Mouse (Mus musculus) neural tube, embryonic 11.5 days (tissue): Measurements from ENCODE around the gene Rps7. TPM values are rescaled to one million over a fixed set of nuclear protein-coding genes. Genes with fewer than 3 reads are reported as not detected.

Source experiments
- ATAC-seq: fragments of 200-750 bp; cut with Nextera tagmentation; 2 replicates; pipeline ENCODE4 v1.8.0; 2017; ENCODE audit warnings: moderate number of reproducible peaks, mild to moderate bottlenecking, moderate TSS enrichment, moderate library complexity; ENCODE audit not compliant: insufficient read depth, low FRiP score, low TSS enrichment
- DNase-seq: peaks from one replicate; pipeline ENCODE4 v3.0.0-alpha.2; 2015; ENCODE audit warnings: low spot score
- H3K27ac ChIP-seq: fragments of 300-500 bp; sonication (generic); 2 replicates; pipeline ENCODE4 v1.5.1; 2014; ENCODE audit warnings: low read depth, mild to moderate bottlenecking, low read length
- H3K27me3 ChIP-seq: fragments of 300-500 bp; sonication (generic); 2 replicates; pipeline ENCODE4 v1.6.1; 2014; ENCODE audit warnings: mild to moderate bottlenecking, low read length, mixed read lengths; ENCODE audit not compliant: control insufficient read depth, insufficient read depth
- H3K36me3 ChIP-seq: fragments of 300-500 bp; sonication (generic); 2 replicates; pipeline ENCODE4 v1.6.1; 2014; ENCODE audit warnings: mild to moderate bottlenecking, low read length, moderate library complexity, mixed read lengths; ENCODE audit not compliant: control insufficient read depth, insufficient read depth
- H3K4me1 ChIP-seq: fragments of 300-500 bp; sonication (generic); 2 replicates; pipeline ENCODE4 v1.6.1; 2014; ENCODE audit warnings: low read length, mixed read lengths; ENCODE audit not compliant: control insufficient read depth, insufficient read depth
- H3K4me2 ChIP-seq: fragments of 300-500 bp; sonication (generic); 2 replicates; pipeline ENCODE4 v1.6.1; 2014; ENCODE audit warnings: low read depth, mild to moderate bottlenecking, moderate library complexity
- H3K4me3 ChIP-seq: fragments of 300-500 bp; sonication (generic); 2 replicates; pipeline ENCODE4 v1.5.1; 2014; ENCODE audit warnings: low read depth, low read length
- H3K9ac ChIP-seq: fragments of 300-500 bp; sonication (generic); 2 replicates; pipeline ENCODE4 v1.6.1; 2014; ENCODE audit warnings: mild to moderate bottlenecking, low read length
- H3K9me3 ChIP-seq: fragments of 300-500 bp; sonication (generic); 2 replicates; pipeline ENCODE4 v1.6.1; 2016; ENCODE audit warnings: low read length; ENCODE audit not compliant: control insufficient read depth
- WGBS: fragments of 180-500 bp; shearing (Covaris S2); extraction: QIAGEN DNeasy Blood & Tissue Kit; methylation state at CpG from one replicate; pipeline ENCODE4 v1.1.7; 2014; 5-methylcytosine and 5-hydroxymethylcytosine counted together
- polyA plus RNA-seq: library from polyadenylated mRNA; unstranded; fragments of >200 nt; fragmentation: Nextera tagmentation; extraction: Ambion mirVana; gene quantifications from 2 replicates; pipeline ENCODE4 v1.2.1, GENCODE M21; 2014

Gene Rps7
- polyA plus RNA-seq, 1 experiment from 2014 or later: 639 TPM

DNA sequence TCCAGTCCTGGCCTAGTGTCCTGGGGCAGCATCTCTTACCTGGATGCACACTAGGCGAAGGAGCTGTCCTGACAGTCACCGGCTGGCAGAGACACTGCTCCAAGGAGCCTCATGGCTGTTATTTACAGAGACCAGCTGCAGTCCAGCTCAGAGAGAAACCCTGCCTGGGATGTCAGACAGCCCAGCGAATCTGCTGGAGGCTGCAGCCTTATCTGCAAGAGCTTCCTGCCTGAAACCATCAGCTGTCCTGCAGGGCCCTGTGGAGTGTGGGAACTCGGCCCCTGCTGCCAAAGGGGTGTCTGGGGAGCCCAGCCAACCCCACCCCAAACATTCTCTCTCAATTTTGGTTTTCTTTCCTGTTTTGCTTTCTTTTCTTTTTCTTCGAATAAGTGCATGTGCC is 12.6 kb downstream of the Rps7 start, which contains the start of gene Colec11:
TSS of gene Colec11 (minus strand) at position 183 of the 400 bp plus-strand sequence.
- Histone ChIP-seq H3K27me3 (no peaks in the 10 kb centered on the region), H3K4me1 (0 out of 2 replicates have a peak, but pooled peaks cover 2% of the 10 kb centered on the region), H3K4me3 (no peak within 1 kb of the TSS), H3K27ac (no peak within 1 kb of the TSS), H3K4me2 (no peak within 1 kb of the TSS), H3K9ac (no peak within 1 kb of the TSS), H3K36me3 (no peaks in the 10 kb centered on the region), H3K9me3 (no peaks in the 10 kb centered on the region)
- ATAC-seq (no peak), DNase-seq (no peak)
- WGBS: 55% methylated on average over 5 of the region's 5 CpGs

DNA sequence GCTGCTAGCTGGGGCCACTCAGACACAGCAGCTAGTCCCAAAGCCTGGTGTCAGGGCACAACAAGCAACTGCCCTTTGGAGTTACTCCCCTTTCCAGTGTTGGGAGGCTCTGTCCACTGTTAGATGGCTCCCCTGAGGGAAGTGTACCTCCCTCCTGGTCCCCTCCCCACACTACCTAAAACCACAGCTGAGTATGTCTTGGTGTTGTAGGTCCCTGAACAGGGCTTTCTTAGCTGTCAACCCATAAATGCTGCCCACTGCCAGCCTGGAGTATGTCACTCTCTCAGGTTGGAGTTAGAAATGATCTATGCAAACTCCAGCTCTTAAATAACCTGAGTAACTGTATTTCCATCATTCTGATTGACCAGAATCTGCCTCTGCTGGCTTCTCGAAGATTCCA is 13.1 kb downstream of the Rps7 start:
- WGBS: 73% methylated on average over 1 of the region's 1 CpGs
- H3K4me1 ChIP-seq: 0 out of 2 replicates have a peak, but pooled peaks cover 2% of the 10 kb centered on the region
- no peak overlapping the region for H3K4me3 ChIP-seq
- H3K4me2 ChIP-seq: no peak overlapping the region
- no peak overlapping the region for H3K9ac ChIP-seq
- no peaks in the 10 kb centered on the region for H3K9me3 ChIP-seq
- no peaks in the 10 kb centered on the region for H3K27me3 ChIP-seq
- no peaks in the 10 kb centered on the region for H3K36me3 ChIP-seq
- H3K27ac ChIP-seq: no peak overlapping the region
- ATAC-seq (no peak), DNase-seq (no peak)

GRCm38 (mm10) chr12:28622167-28622532 is 13.6 kb downstream of the Rps7 start:
- 54% methylated on average over 5 of the region's 5 CpGs for WGBS
- H3K9ac ChIP-seq: no peak overlapping the region
- H3K9me3 ChIP-seq: no peaks in the 10 kb centered on the region
- H3K27me3 ChIP-seq: no peaks in the 10 kb centered on the region
- no peak overlapping the region for H3K27ac ChIP-seq
- DNase-seq (no peak), ATAC-seq (no peak)
- H3K36me3 ChIP-seq: no peaks in the 10 kb centered on the region
- H3K4me3 ChIP-seq: no peak overlapping the region
- no peak overlapping the region for H3K4me2 ChIP-seq
- H3K4me1 ChIP-seq: 0 out of 2 replicates have a peak, but pooled peaks cover 2% of the 10 kb centered on the region

DNA sequence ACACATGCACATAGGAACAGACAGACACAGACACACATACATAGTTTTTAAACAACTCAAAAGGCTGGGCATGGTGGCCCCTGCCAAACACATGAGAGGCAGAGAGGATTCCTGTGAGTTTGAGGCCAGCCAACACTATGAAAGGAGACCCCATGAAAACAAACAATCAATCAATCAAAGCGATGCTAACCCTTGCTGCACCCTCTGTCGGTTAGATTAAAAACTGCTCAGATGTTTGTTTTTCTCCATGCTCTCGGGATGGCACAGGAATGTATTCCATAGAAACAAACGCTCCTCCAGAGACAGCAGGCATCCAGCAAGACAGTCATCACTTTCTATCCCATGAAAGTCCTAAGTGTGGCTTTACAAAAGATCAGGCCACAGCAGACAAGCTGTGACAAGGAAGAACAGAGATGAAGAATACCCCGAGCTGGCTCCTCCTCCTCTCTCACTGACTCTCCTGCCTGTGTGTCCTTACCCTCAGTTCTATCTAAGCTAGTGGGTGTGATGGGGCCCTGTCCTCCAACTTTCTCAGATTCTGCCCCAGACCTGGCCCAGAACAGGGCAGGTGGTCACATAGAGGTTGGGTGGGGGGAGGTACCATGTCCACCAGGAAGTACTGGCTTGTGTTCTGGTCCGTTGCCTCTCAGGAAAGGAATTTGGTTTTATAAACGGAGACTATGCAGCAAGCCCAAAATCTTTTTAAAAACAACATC is 14.1 kb downstream of the Rps7 start:
- H3K4me3 ChIP-seq: no peak overlapping the region
- H3K27me3 ChIP-seq: no peaks in the 10 kb centered on the region
- 0 out of 2 replicates have a peak overlapping the region, but pooled peaks have one; percentile 8 for H3K9ac ChIP-seq
- 38% methylated on average over 7 of the region's 7 CpGs for WGBS
- H3K4me1 ChIP-seq: 0 out of 2 replicates have a peak, but pooled peaks cover 2% of the 10 kb centered on the region
- no peak overlapping the region for H3K27ac ChIP-seq
- H3K9me3 ChIP-seq: no peaks in the 10 kb centered on the region
- no peaks in the 10 kb centered on the region for H3K36me3 ChIP-seq
- ATAC-seq (no peak), DNase-seq (no peak)
- H3K4me2 ChIP-seq: no peak overlapping the region

GRCm38 (mm10) chr12:28617297-28617696 is 18.5 kb downstream of the Rps7 start:
- Histone ChIP-seq H3K4me1 (no peaks in the 10 kb centered on the region), H3K27me3 (no peaks in the 10 kb centered on the region), H3K9ac (no peak overlapping the region), H3K9me3 (no peaks in the 10 kb centered on the region), H3K36me3 (no peaks in the 10 kb centered on the region), H3K27ac (no peak overlapping the region), H3K4me2 (no peak overlapping the region), H3K4me3 (no peak overlapping the region)
- 59% methylated on average over 4 of the region's 4 CpGs for WGBS
- ATAC-seq (no peak), DNase-seq (no peak)

- no peak for DNase-seq
- Histone ChIP-seq H3K4me1 (no peaks in the 10 kb centered on the region), H3K9me3 (no peaks in the 10 kb centered on the region), H3K4me2 (no peak overlapping the region), H3K27ac (no peak overlapping the region), H3K27me3 (no peaks in the 10 kb centered on the region), H3K4me3 (no peak overlapping the region), H3K9ac (no peak overlapping the region), H3K36me3 (no peaks in the 10 kb centered on the region)
- 80% methylated on average over 7 of the region's 7 CpGs for WGBS
- ATAC-seq: no peak
These were observed 21.4 kb downstream of the Rps7 start for GRCm38 (mm10) chr12:28614401-28614800.

GRCm38 (mm10) chr12:28612391-28612790 is 23.4 kb downstream of the Rps7 start:
- no peak overlapping the region for H3K4me3 ChIP-seq
- DNase-seq: no peak
- H3K9ac ChIP-seq: no peak overlapping the region
- H3K27me3 ChIP-seq: no peaks in the 10 kb centered on the region
- 73% methylated on average over 6 of the region's 6 CpGs for WGBS
- no peaks in the 10 kb centered on the region for H3K36me3 ChIP-seq
- no peak overlapping the region for H3K27ac ChIP-seq
- no peaks in the 10 kb centered on the region for H3K9me3 ChIP-seq
- no peaks in the 10 kb centered on the region for H3K4me1 ChIP-seq
- no peak overlapping the region for H3K4me2 ChIP-seq
- no peak for ATAC-seq

GRCm38 (mm10) chr12:28607546-28608305 is 28.0 kb downstream of the Rps7 start:
- H3K9ac ChIP-seq: peak overlapping the region; percentile 10; the same call in 1 of the 2 replicates
- 65% methylated on average over 17 of the region's 17 CpGs for WGBS
- H3K27ac ChIP-seq: 0 out of 2 replicates have a peak overlapping the region, but pooled peaks have one; percentile 8
- no peaks in the 10 kb centered on the region for H3K27me3 ChIP-seq
- ATAC-seq (no peak), DNase-seq (peak; percentile 25)
- H3K4me1 ChIP-seq: no peaks in the 10 kb centered on the region
- no peaks in the 10 kb centered on the region for H3K9me3 ChIP-seq
- no peak overlapping the region for H3K4me3 ChIP-seq
- no peaks in the 10 kb centered on the region for H3K36me3 ChIP-seq
- no peak overlapping the region for H3K4me2 ChIP-seq
